ENCODE assay signal across 8 mouse cellular contexts in the genomic region with DNA sequence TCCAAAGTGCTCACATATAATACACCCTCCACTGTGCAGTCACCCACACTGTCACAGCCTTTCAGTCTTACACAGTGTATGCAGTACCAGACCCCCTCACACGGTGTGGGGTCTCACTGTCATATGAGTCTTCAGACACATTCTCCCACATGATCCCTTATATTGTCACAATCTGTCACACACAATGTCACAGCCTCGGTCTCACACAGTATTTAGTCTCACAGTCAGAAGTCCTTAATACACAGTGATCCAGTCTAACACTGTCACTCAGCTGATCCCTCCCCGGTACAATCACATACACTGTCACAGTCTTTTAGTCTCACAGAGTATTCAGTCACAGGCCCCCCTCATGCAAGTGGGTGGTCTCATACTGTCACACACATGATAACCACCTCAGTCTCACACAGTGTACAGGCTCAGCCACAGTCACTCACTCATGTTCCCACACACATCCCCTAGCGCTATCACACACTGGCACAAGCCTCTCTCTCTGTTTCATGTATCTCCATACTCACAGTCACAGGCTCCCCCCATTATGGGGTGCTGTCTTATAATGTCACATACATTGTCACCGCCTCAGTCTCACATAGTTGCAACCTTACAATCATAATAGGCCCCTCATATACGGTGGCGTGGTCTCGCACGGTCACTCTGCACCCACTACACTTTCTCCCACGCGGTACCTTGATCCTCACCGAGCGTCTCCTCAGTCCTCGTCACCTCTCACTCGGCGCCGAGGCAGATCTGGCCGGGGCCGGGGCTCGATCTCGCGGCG. TPM values are rescaled to one million over a fixed set of nuclear protein-coding genes. Genes with fewer than 3 reads are reported as not detected.
DNase-seq lines count a peak whose midpoint lies in the region; ATAC-seq and TF ChIP-seq lines count a peak whose summit lies in the region.

No protein-coding gene starts in this region.

- H3K27ac ChIP-seq in liver, adult 2 months (replicated peaks; ENCODE audit: insufficient read depth, low read depth, low read length), result no peak overlapping the region
- H3K27ac ChIP-seq in cortical plate, adult 2 months (ENCODE audit: insufficient read depth, low read length), result peak overlapping the region; percentile 77
- peak overlapping the region; percentile 85 for H3K27ac ChIP-seq in midbrain, postnatal 0 days (ENCODE audit: low read depth, low read length)

- peak overlapping the region; percentile 82 for H3K9ac ChIP-seq in liver, adult 2 months (ENCODE audit: low read depth, low read length)
- peak overlapping the region; percentile 80 for H3K9ac ChIP-seq in midbrain, postnatal 0 days (replicated peaks; ENCODE audit: low read length, poor library complexity, severe bottlenecking)

- WGBS in liver, adult 2 months, result 25% methylated on average over 23 of the region's 23 CpGs
- WGBS in midbrain, postnatal 0 days, result 11% methylated on average over 23 of the region's 23 CpGs

- no peaks in the 10 kb centered on the region for H3K9me3 ChIP-seq in midbrain, postnatal 0 days (ENCODE audit: low read length)

- no peak for DNase-seq in liver, adult 2 months (ENCODE audit: extremely low read depth, low read depth, low spot score)
- DNase-seq in liver, result no peak
- DNase-seq in frontal cortex, postnatal 14 days (ENCODE audit: low spot score in 2 of 2), result peak; percentile 31 to 33
- peak; percentile 40 to 81 for DNase-seq in left cerebral cortex, postnatal 14 days (ENCODE audit: low spot score in 2 of 2)
- peak; percentile 52 for DNase-seq in midbrain, postnatal 0 days (ENCODE audit: low spot score)
- no peak for DNase-seq in urinary bladder, adult 18-20 months (ENCODE audit: low spot score in 2 of 2)
- DNase-seq in spleen, adult 12 weeks (ENCODE audit: low spot score), result no peak

- H3K36me3 ChIP-seq in liver, adult 2 months (ENCODE audit: control insufficient read depth, insufficient read depth, low read length), result no peaks in the 10 kb centered on the region
- 0 out of 2 replicates have a peak, but pooled peaks cover 5% of the 10 kb centered on the region for H3K36me3 ChIP-seq in midbrain, postnatal 0 days (ENCODE audit: insufficient read depth, low read length)

- no peaks in the 10 kb centered on the region for H3K27me3 ChIP-seq in liver, adult 2 months (ENCODE audit: control insufficient read depth, insufficient read depth, low read length)
- H3K27me3 ChIP-seq in midbrain, postnatal 0 days (ENCODE audit: insufficient read depth, low read length), result no peaks in the 10 kb centered on the region

- peak; percentile 86 for ATAC-seq in midbrain, postnatal 0 days (ENCODE audit: low FRiP score)

- peak overlapping the region; percentile 66 for H3K4me2 ChIP-seq in midbrain, postnatal 0 days (ENCODE audit: low read depth, low read length, poor library complexity, severe bottlenecking)

- TF ChIP-seq POLR2A in liver, adult 2 months (IDR thresholded peaks at IDR 0.05; ENCODE audit: extremely low read depth, insufficient read depth, low read length), result no peak
- TF ChIP-seq POLR2A in cortical plate, adult 2 months (IDR thresholded peaks at IDR 0.05; ENCODE audit: extremely low read depth, insufficient read depth, low read length), result no peak

- no peak for TF ChIP-seq CTCF in liver, adult 2 months (IDR thresholded peaks at IDR 0.05; ENCODE audit: low read depth, low read length)
- TF ChIP-seq CTCF in cortical plate, adult 2 months (IDR thresholded peaks at IDR 0.05; ENCODE audit: extremely low read depth, insufficient read depth, low read length), result no peak
- no peak for TF ChIP-seq CTCF in midbrain, postnatal 0 days (IDR thresholded peaks at IDR 0.05)

- H3K79me2 ChIP-seq in liver, adult 2 months (ENCODE audit: control insufficient read depth, insufficient read depth, low read length), result no peaks in the 10 kb centered on the region

- no peaks in the 10 kb centered on the region; the same call in 1 of the 2 replicates for H3K4me1 ChIP-seq in liver, adult 2 months (ENCODE audit: control insufficient read depth, insufficient read depth, low read length)
- peaks cover 3% of the 10 kb centered on the region; the same call in 1 of the 2 replicates for H3K4me1 ChIP-seq in cortical plate, adult 2 months (ENCODE audit: control insufficient read depth, insufficient read depth, low read length)
- H3K4me1 ChIP-seq in midbrain, postnatal 0 days (ENCODE audit: insufficient read depth, low read length), result 0 out of 2 replicates have a peak, but pooled peaks cover 4% of the 10 kb centered on the region

- peak overlapping the region; percentile 72 for H3K4me3 ChIP-seq in liver, adult 2 months (ENCODE audit: insufficient read depth, low read depth, low read length)
- H3K4me3 ChIP-seq in cortical plate, adult 2 months (ENCODE audit: insufficient read depth, low read length), result peak overlapping the region; percentile 95
- H3K4me3 ChIP-seq in midbrain, postnatal 0 days (ENCODE audit: low read depth, low read length), result peak overlapping the region; percentile 45

- intact Hi-C loops in left cerebral cortex, postnatal 14 days (cut with DNase I), result no loop called here

RNA-seq across cellular contexts. Expression of a gene that starts 0.4 kb away (rescaled TPM):
- total RNA-seq in liver, adult 2 months (2014; rRNA removed), result 0.27 and 0.28 TPM in 2 replicates
- polyA plus RNA-seq in liver, adult 2 months (2012; rRNA removed), result 0.05 TPM in 1 of 2 replicates, not detected in the other
- polyA plus RNA-seq in cortical plate, adult 2 months (2012; rRNA removed), result 7.6 and 8.0 TPM in 2 replicates
- 10 to 100 TPM; 11.8 to 13.7 TPM for total RNA-seq in left cerebral cortex, postnatal 14 days (2021)
- 6.7 and 9.9 TPM in 2 replicates for total RNA-seq in midbrain, postnatal 0 days (2014; rRNA removed)
- 15.2 and 16.5 TPM in 2 replicates for polyA plus RNA-seq in midbrain, postnatal 0 days (2015; fragmentation: Nextera tagmentation; extraction: Ambion mirVana)

RNA-seq across cellular contexts. Expression of a gene that starts 12.9 kb away (rescaled TPM):
- under 0.01 and 0.07 TPM in 2 replicates for total RNA-seq in liver, adult 2 months (2014; rRNA removed)
- polyA plus RNA-seq in liver, adult 2 months (2012; rRNA removed), result not detected in 2 replicates
- polyA plus RNA-seq in cortical plate, adult 2 months (2012; rRNA removed), result 3.4 and 4.2 TPM in 2 replicates
- 1 to 10 TPM; 7.4 to 7.5 TPM for total RNA-seq in left cerebral cortex, postnatal 14 days (2021)
- total RNA-seq in midbrain, postnatal 0 days (2014; rRNA removed), result 3.4 and 5.0 TPM in 2 replicates
- polyA plus RNA-seq in midbrain, postnatal 0 days (2015; fragmentation: Nextera tagmentation; extraction: Ambion mirVana), result 4.5 and 5.6 TPM in 2 replicates

RNA-seq across cellular contexts. Expression of a gene that starts 32.4 kb away (rescaled TPM):
- total RNA-seq in liver, adult 2 months (2014; rRNA removed), result 0.74 and 1.3 TPM in 2 replicates
- 0.21 and 0.68 TPM in 2 replicates for polyA plus RNA-seq in liver, adult 2 months (2012; rRNA removed)
- 2.6 and 3.1 TPM in 2 replicates for polyA plus RNA-seq in cortical plate, adult 2 months (2012; rRNA removed)
- 1 to 10 TPM; 2.9 to 3.1 TPM for total RNA-seq in left cerebral cortex, postnatal 14 days (2021)
- total RNA-seq in midbrain, postnatal 0 days (2014; rRNA removed), result 2.6 and 4.7 TPM in 2 replicates
- 3.3 and 4.3 TPM in 2 replicates for polyA plus RNA-seq in midbrain, postnatal 0 days (2015; fragmentation: Nextera tagmentation; extraction: Ambion mirVana)

RNA-seq across cellular contexts. Expression of a gene that starts 44.3 kb away (rescaled TPM):
- 1.5 and 1.6 TPM in 2 replicates for total RNA-seq in liver, adult 2 months (2014; rRNA removed)
- polyA plus RNA-seq in liver, adult 2 months (2012; rRNA removed), result 0.21 and 0.43 TPM in 2 replicates
- 7.1 and 7.7 TPM in 2 replicates for polyA plus RNA-seq in cortical plate, adult 2 months (2012; rRNA removed)
- 10 to 100 TPM; 10.1 to 12.1 TPM for total RNA-seq in left cerebral cortex, postnatal 14 days (2021)
- 5.2 and 7.1 TPM in 2 replicates for total RNA-seq in midbrain, postnatal 0 days (2014; rRNA removed)
- 11.0 and 12.4 TPM in 2 replicates for polyA plus RNA-seq in midbrain, postnatal 0 days (2015; fragmentation: Nextera tagmentation; extraction: Ambion mirVana)

RNA-seq across cellular contexts. Expression of a gene that starts 52.5 kb away (rescaled TPM):
- 1.2 and 1.9 TPM in 2 replicates for total RNA-seq in liver, adult 2 months (2014; rRNA removed)
- polyA plus RNA-seq in liver, adult 2 months (2012; rRNA removed), result 0.21 and 0.51 TPM in 2 replicates
- 8.1 and 8.6 TPM in 2 replicates for polyA plus RNA-seq in cortical plate, adult 2 months (2012; rRNA removed)
- 1 to 10 TPM; 5.0 to 8.9 TPM for total RNA-seq in left cerebral cortex, postnatal 14 days (2021)
- total RNA-seq in midbrain, postnatal 0 days (2014; rRNA removed), result 14.8 and 16.5 TPM in 2 replicates
- polyA plus RNA-seq in midbrain, postnatal 0 days (2015; fragmentation: Nextera tagmentation; extraction: Ambion mirVana), result 16.4 and 19.5 TPM in 2 replicates

Comparison
In these comparisons a context has a peak if more than half of its experiments do, and no peak if none do; other contexts are left out.
1. DNase-seq: peak in frontal cortex, postnatal 14 days (2 of 2), left cerebral cortex, postnatal 14 days (2 of 2) and midbrain, postnatal 0 days (single experiment); none in liver, adult 2 months (single experiment), liver (single experiment), urinary bladder, adult 18-20 months (0 of 2) and spleen, adult 12 weeks (single experiment).
2. H3K4me3 ChIP-seq: peak in every context shown above with its lines; median percentile 95 in cortical plate, adult 2 months; 72 in liver, adult 2 months; 45 in midbrain, postnatal 0 days.